Mouse (Mus musculus) CH12.LX (cell line): ENCODE results near the gene Hist1h2ba. TPM values are rescaled to one million over a fixed set of nuclear protein-coding genes. Genes with fewer than 3 reads are reported as not detected.

Source experiments
- DNase-seq: peaks from one replicate; pipeline ENCODE4 v3.0.0-alpha.2; 2013; ENCODE audit errors: extremely low read depth
- H3K27ac ChIP-seq: 2 replicates; pipeline ENCODE4 v1.5.1; 2012; ENCODE audit warnings: low read depth, mild to moderate bottlenecking, control low read depth, moderate library complexity; ENCODE audit not compliant: insufficient read depth
- H3K27me3 ChIP-seq: replicated peaks from 2 replicates; pipeline ENCODE3; 2012; ENCODE audit warnings: inconsistent platforms
- H3K36me3 ChIP-seq, 2 experiments: replicated peaks in 1 of 2; 2 replicates each; pipeline versions ENCODE3 to v1.6.1; 2012; ENCODE audit warnings: inconsistent platforms in 1 of 2, low read length in 1 of 2, mild to moderate bottlenecking in 1 of 2, mixed read lengths in 1 of 2, moderate library complexity in 1 of 2; ENCODE audit not compliant: control insufficient read depth in 1 of 2, insufficient read depth in 1 of 2
- H3K4me1 ChIP-seq, 2 experiments: 2 replicates each; pipeline ENCODE4 v1.6.1; 2012; ENCODE audit warnings: inconsistent platforms in 1 of 2, moderate library complexity in 1 of 2; ENCODE audit not compliant: insufficient read depth in 2 of 2, control insufficient read depth in 1 of 2
- H3K4me2 ChIP-seq: 2 replicates; pipeline ENCODE4 v1.6.1; 2012; ENCODE audit warnings: low read depth, mild to moderate bottlenecking, control low read depth; ENCODE audit not compliant: poor library complexity, insufficient read depth, severe bottlenecking
- H3K4me3 ChIP-seq, 3 experiments: fragments of 150-350 bp in 1 of 3; sonication (generic) in 1 of 3; replicated peaks in 1 of 3; 2 replicates each; pipeline versions ENCODE3 to v1.5.1; 2011 to 2012; ENCODE audit warnings: low read depth in 2 of 3, low read length in 2 of 3, mild to moderate bottlenecking in 2 of 3, moderate library complexity in 2 of 3, control low read depth in 1 of 3, improper control_type of control experiment in 1 of 3, inconsistent platforms in 1 of 3, mixed read lengths in 1 of 3; ENCODE audit not compliant: poor library complexity in 1 of 3
- H3K79me2 ChIP-seq: replicated peaks from 2 replicates; pipeline ENCODE4 v1.6.1; 2012; ENCODE audit warnings: mild to moderate bottlenecking, moderate library complexity; ENCODE audit not compliant: control insufficient read depth, poor library complexity, insufficient read depth, severe bottlenecking; ENCODE audit errors: extremely low read depth
- H3K9ac ChIP-seq: 2 replicates; pipeline ENCODE4 v1.6.1; 2012; ENCODE audit warnings: low read depth, mild to moderate bottlenecking, control low read depth, moderate library complexity; ENCODE audit not compliant: insufficient read depth
- H3K9me3 ChIP-seq: replicated peaks from 2 replicates; pipeline ENCODE3; 2012; ENCODE audit warnings: low read length, inconsistent platforms, mixed read lengths
- BHLHE40 ChIP-seq: IDR thresholded peaks from 2 replicates; pipeline ENCODE4 v1.6.1; 2011; ENCODE audit warnings: mild to moderate bottlenecking, low read depth, low read length, improper control_type of control experiment
- CHD1 ChIP-seq: IDR thresholded peaks from 2 replicates; pipeline ENCODE4 v1.6.1; 2012; ENCODE audit warnings: low read depth, low read length, improper control_type of control experiment, inconsistent platforms
- EP300 ChIP-seq: IDR thresholded peaks from 2 replicates; pipeline ENCODE4 v1.6.1; 2011; ENCODE audit warnings: low read length, improper control_type of control experiment
- HCFC1 ChIP-seq: IDR thresholded peaks from 2 replicates; pipeline ENCODE4 v1.6.1; 2012; ENCODE audit warnings: low read depth, mild to moderate bottlenecking, inconsistent platforms, low read length, improper control_type of control experiment
- JUND ChIP-seq: conservative IDR thresholded peaks from 2 replicates; pipeline ENCODE4 v1.6.1; 2011; ENCODE audit warnings: low read depth, low read length, improper control_type of control experiment
- MAFK ChIP-seq: IDR thresholded peaks from 2 replicates; pipeline ENCODE4 v1.6.1; 2011; ENCODE audit warnings: low read length, improper control_type of control experiment; ENCODE audit not compliant: insufficient replicate concordance
- MAZ ChIP-seq: IDR thresholded peaks from 2 replicates; pipeline ENCODE4 v1.6.1; 2012; ENCODE audit warnings: low read depth, mild to moderate bottlenecking, inconsistent platforms, low read length, improper control_type of control experiment, moderate library complexity
- MXI1 ChIP-seq: IDR thresholded peaks from 2 replicates; pipeline ENCODE4 v1.6.1; 2011; ENCODE audit warnings: mild to moderate bottlenecking, low read depth, low read length, improper control_type of control experiment
- MYC ChIP-seq: IDR thresholded peaks from 2 replicates; pipeline ENCODE4 v1.6.1; 2011; ENCODE audit warnings: low read depth, mild to moderate bottlenecking, improper control_type of control experiment, low read length
- NRF1 ChIP-seq: IDR thresholded peaks from 2 replicates; pipeline ENCODE4 v1.6.1; 2014; ENCODE audit warnings: low read depth, mild to moderate bottlenecking, inconsistent platforms, low read length, improper control_type of control experiment, moderate library complexity
- POLR2AphosphoS2 ChIP-seq: IDR thresholded peaks from 2 replicates; pipeline ENCODE4 v1.6.1; 2011; ENCODE audit warnings: low read depth, low read length, improper control_type of control experiment
- RAD21 ChIP-seq: IDR thresholded peaks from 2 replicates; pipeline ENCODE4 v1.6.1; 2011; ENCODE audit warnings: low read depth, mild to moderate bottlenecking, low read length, improper control_type of control experiment, moderate library complexity
- SMC3 ChIP-seq: IDR thresholded peaks from 2 replicates; pipeline ENCODE4 v1.6.1; 2011; ENCODE audit warnings: low read depth, low read length, improper control_type of control experiment
- TBP ChIP-seq: conservative IDR thresholded peaks from 2 replicates; pipeline ENCODE4 v1.6.1; 2011; ENCODE audit warnings: low read depth, low read length, improper control_type of control experiment
- TCF12 ChIP-seq: IDR thresholded peaks from 2 replicates; pipeline ENCODE4 v1.6.1; 2014; ENCODE audit warnings: low read depth, mild to moderate bottlenecking, inconsistent platforms, low read length, improper control_type of control experiment
- USF1 ChIP-seq: IDR thresholded peaks from 2 replicates; pipeline ENCODE4 v1.6.1; 2014; ENCODE audit warnings: low read depth, mild to moderate bottlenecking, inconsistent platforms, low read length, improper control_type of control experiment
- ZNF384 ChIP-seq: IDR thresholded peaks from 2 replicates; pipeline ENCODE4 v1.6.1; 2012; ENCODE audit warnings: low read depth, low read length, improper control_type of control experiment, inconsistent platforms
- dilution Hi-C: fragments of 300-500 bp; cut with MboI; formaldehyde crosslinking; loops from 2 replicates; pipeline ENCODE4 v1.14.3; 2020; ENCODE audit warnings: low sequenced_read_pairs; ENCODE audit not compliant: extremely low pct_unique_long_range_greater_than_20kb, extremely low pct_ligation_motif_present
- in situ Hi-C: fragments of 300-500 bp; cut with MboI; formaldehyde crosslinking; loops from 3 replicates; pipeline ENCODE4 v1.14.3; 2019; ENCODE audit warnings: low sequenced_read_pairs, low pct_ligation_motif_present, low pct_unique_long_range_greater_than_20kb, mixed read lengths
- polyA plus RNA-seq: library from polyadenylated mRNA; unstranded; fragments of >175 nt; gene quantifications from 2 replicates; pipeline ENCODE4 v1.2.1, GENCODE M21; 2012; ENCODE audit warnings: low read depth; ENCODE audit not compliant: insufficient read length
- total RNA-seq, 2 experiments: library from RNA; depleted of rRNA; stranded (reverse); fragments of 300-350 nt in 1 of 2; fragments of >200 nt in 1 of 2; gene quantifications; 2 replicates each; pipeline ENCODE4 v1.2.3; 2012 to 2014

The Hist1h2ba gene
- total and polyA plus RNA-seq, 3 experiments, result not detected

GRCm38 (mm10) chr13:23916132-23916531, 17.8 kb downstream of the Hist1h2ba start:
- no peaks in the 10 kb centered on the region for H3K27me3 ChIP-seq
- dilution Hi-C loops, result no loop called here
- H3K4me1 ChIP-seq, result peaks cover 0 to 30% of the 10 kb centered on the region in 2 experiments; a peak in 3 of 4 replicates
- H3K9me3 ChIP-seq, result no peaks in the 10 kb centered on the region
- H3K36me3 ChIP-seq, result no peaks in the 10 kb centered on the region
- in situ Hi-C loops, result no loop called here
- H3K4me3 ChIP-seq, result no peak overlapping the region
- TF ChIP-seq MXI1 (no peak), USF1 (no peak), ZNF384 (no peak), POLR2AphosphoS2 (no peak), TBP (no peak), MAFK (no peak)
- no peak overlapping the region for H3K27ac ChIP-seq
- H3K9ac ChIP-seq, result no peak overlapping the region
- DNase-seq, result no peak
- H3K4me2 ChIP-seq, result no peak overlapping the region
- no peaks in the 10 kb centered on the region for H3K79me2 ChIP-seq

DNA sequence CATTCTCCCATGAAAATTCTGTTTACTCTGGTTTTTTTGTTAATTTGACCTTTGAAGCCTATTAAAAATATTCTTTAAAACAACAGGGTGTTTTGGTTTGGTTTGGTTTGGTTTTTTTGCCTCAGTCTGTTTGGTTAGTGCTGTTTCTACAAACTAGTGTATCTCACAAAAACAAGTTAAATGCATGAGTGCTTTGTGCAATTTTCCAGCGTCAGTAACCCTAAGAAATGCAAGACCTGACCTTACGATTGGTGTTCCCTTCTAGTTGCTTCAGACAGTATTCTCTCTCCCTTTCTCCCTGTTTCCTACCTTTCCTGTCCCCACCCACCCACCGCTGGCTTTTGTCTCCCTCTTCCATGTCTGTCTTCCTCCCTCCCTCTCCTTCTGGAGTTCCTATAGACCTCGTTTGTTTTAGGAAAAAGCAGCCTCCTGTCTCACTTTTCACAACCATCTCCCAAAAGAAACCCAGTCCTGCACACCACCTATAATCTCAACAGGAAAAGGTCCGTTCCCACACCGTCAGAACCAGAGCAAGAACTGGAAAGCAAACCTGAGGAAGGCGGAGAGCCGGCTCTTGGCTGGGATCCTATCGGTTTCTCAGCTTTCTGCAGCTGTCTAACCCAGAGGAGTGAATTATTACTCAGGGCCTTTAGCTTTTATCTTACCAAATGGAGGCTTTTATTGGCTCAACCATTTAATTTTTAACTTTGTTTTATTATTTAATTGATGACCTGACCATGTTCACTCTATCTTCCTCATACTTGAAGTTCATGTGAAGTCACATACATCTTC, 19.4 kb downstream of the Hist1h2ba start, which contains the start of gene Slc17a4:
Gene Slc17a4, minus strand, starts transcription at position 634 of the 792 bp plus-strand sequence.
- TF ChIP-seq EP300 (no peak), NRF1 (no peak), TCF12 (no peak), BHLHE40 (no peak), JUND (no peak), SMC3 (no peak), MAZ (no peak), CHD1 (no peak), HCFC1 (no peak), ZNF384 (no peak), MXI1 (no peak), MYC (no peak), USF1 (no peak), RAD21 (no peak)
- Histone ChIP-seq H3K27ac (no peak within 1 kb of the TSS), H3K4me3 (no peak within 1 kb of the TSS), H3K9ac (no peak within 1 kb of the TSS), H3K36me3 (no peaks in the 10 kb centered on the region), H3K4me1 (peaks cover 0 to 36% of the 10 kb centered on the region in 2 experiments; a peak in 3 of 4 replicates), H3K27me3 (no peaks in the 10 kb centered on the region), H3K9me3 (no peaks in the 10 kb centered on the region), H3K4me2 (no peak within 1 kb of the TSS), H3K79me2 (no peaks in the 10 kb centered on the region)
- dilution Hi-C loops (no loop called here), in situ Hi-C loops (no loop called here)
- no peak for DNase-seq
